Mouse (Mus musculus) liver, adult 2 months (tissue): ENCODE measurements around the gene Spata46.

Experiments
- CTCF ChIP-seq: fragments of 200-500 bp; IDR thresholded peaks from 2 replicates; pipeline ENCODE4 v1.5.1; 2011; ENCODE audit warnings: low read depth, low read length, control low read depth
- POLR2A ChIP-seq: fragments of 200-500 bp; IDR thresholded peaks from 2 replicates; pipeline ENCODE4 v1.6.1; 2011; ENCODE audit warnings: low read length, control low read depth; ENCODE audit not compliant: insufficient read depth; ENCODE audit errors: extremely low read depth

- TF ChIP-seq CTCF (no peak), POLR2A (no peak)
Measured at GRCm38 (mm10) chr1:170311431-170311830, 2.8 kb downstream of the Spata46 start.
